Mouse (Mus musculus) limb, embryonic 14.5 days (tissue): Measurements from ENCODE around the gene Ormdl2. TPM values are rescaled to one million over a fixed set of nuclear protein-coding genes. Genes with fewer than 3 reads are reported as not detected.

Source experiments
- ATAC-seq: fragments of 200-750 bp; cut with Nextera tagmentation; 2 replicates; pipeline ENCODE4 v1.8.0; 2017; ENCODE audit warnings: low read depth, moderate number of reproducible peaks, moderate TSS enrichment; ENCODE audit not compliant: low FRiP score
- DNase-seq: peaks from one replicate; pipeline ENCODE4 v3.0.0-alpha.2; 2015; ENCODE audit warnings: low spot score
- H3K27ac ChIP-seq: fragments of 300-500 bp; sonication (generic); replicated peaks from 2 replicates; pipeline ENCODE4 v1.5.1; 2014; ENCODE audit warnings: low read depth, mild to moderate bottlenecking, low read length, moderate library complexity, mixed read lengths
- H3K27me3 ChIP-seq: fragments of 300-500 bp; sonication (generic); 2 replicates; pipeline ENCODE4 v1.6.1; 2014; ENCODE audit warnings: low read length, mixed read lengths; ENCODE audit not compliant: control insufficient read depth, insufficient read depth
- H3K36me3 ChIP-seq: fragments of 300-500 bp; sonication (generic); 2 replicates; pipeline ENCODE4 v1.6.1; 2014; ENCODE audit warnings: mild to moderate bottlenecking, low read length, moderate library complexity, mixed read lengths; ENCODE audit not compliant: control insufficient read depth, insufficient read depth
- H3K4me1 ChIP-seq: fragments of 300-500 bp; sonication (generic); 2 replicates; pipeline ENCODE4 v1.6.1; 2014; ENCODE audit warnings: antibody characterized with exemption, low read length, mixed read lengths; ENCODE audit not compliant: control insufficient read depth, insufficient read depth
- H3K4me2 ChIP-seq: fragments of 300-500 bp; sonication (generic); replicated peaks from 2 replicates; pipeline ENCODE4 v1.6.1; 2014; ENCODE audit warnings: low read depth, mild to moderate bottlenecking, low read length, moderate library complexity; ENCODE audit not compliant: severe bottlenecking
- H3K4me3 ChIP-seq: fragments of 300-500 bp; sonication (generic); replicated peaks from 2 replicates; pipeline ENCODE4 v1.5.1; 2014; ENCODE audit warnings: low read length
- H3K9ac ChIP-seq: fragments of 300-500 bp; sonication (generic); 2 replicates; pipeline ENCODE4 v1.6.1; 2014; ENCODE audit warnings: mild to moderate bottlenecking, low read depth, low read length, moderate library complexity; ENCODE audit not compliant: severe bottlenecking
- H3K9me3 ChIP-seq: fragments of 300-500 bp; sonication (generic); 2 replicates; pipeline ENCODE4 v1.6.1; 2016; ENCODE audit warnings: low read length; ENCODE audit not compliant: control insufficient read depth
- POLR2A ChIP-seq: fragments of 200-500 bp; IDR thresholded peaks from 2 replicates; pipeline ENCODE4 v1.8.0; 2012; ENCODE audit warnings: inconsistent platforms, mild to moderate bottlenecking, moderate library complexity, borderline replicate concordance; ENCODE audit not compliant: insufficient read depth, insufficient read length; ENCODE audit errors: extremely low read depth
- WGBS: fragments of 180-500 bp; shearing (Covaris S2); extraction: QIAGEN DNeasy Blood & Tissue Kit; methylation state at CpG from one replicate; pipeline ENCODE4 v1.1.7; 2014; 5-methylcytosine and 5-hydroxymethylcytosine counted together
- polyA plus RNA-seq, 2 experiments: library from polyadenylated mRNA; depleted of rRNA in 1 of 2; stranded (reverse) in 1 of 2; unstranded in 1 of 2; fragments of >200 nt; fragmentation: Nextera tagmentation in 1 of 2; extraction: Ambion mirVana in 1 of 2; gene quantifications; 2 replicates each; pipeline versions ENCODE4 v1.2.1 to v1.2.3; 2012 to 2014

Gene Ormdl2
- polyA plus RNA-seq, 2 experiments: 31.6 to 52.7 TPM

GRCm38 (mm10) chr10:128803771-128804270, 17.6 kb downstream of the Ormdl2 start, which contains the start of gene Dnajc14:
Gene Dnajc14, plus strand, starts transcription at chr10:128804062.
- no peak; the same call in 1 of the 2 replicates for ATAC-seq
- under 1% methylated on average over 14 of the region's 14 CpGs for WGBS
- H3K4me3 ChIP-seq: peak within 1 kb of the TSS; percentile 86
- peak; percentile 34 for DNase-seq
- no peaks in the 10 kb centered on the region for H3K27me3 ChIP-seq
- H3K4me1 ChIP-seq: peaks cover 37% of the 10 kb centered on the region
- H3K9ac ChIP-seq: peak within 1 kb of the TSS; percentile 81
- no peak for TF ChIP-seq POLR2A
- peaks cover 47% of the 10 kb centered on the region for H3K36me3 ChIP-seq
- H3K4me2 ChIP-seq: peak within 1 kb of the TSS; percentile 90
- peak within 1 kb of the TSS; percentile 99 for H3K27ac ChIP-seq
- H3K9me3 ChIP-seq: no peaks in the 10 kb centered on the region

GRCm38 (mm10) chr10:128803361-128803760, 18.1 kb downstream of the Ormdl2 start:
- DNase-seq: no peak
- peak overlapping the region; percentile 99 for H3K27ac ChIP-seq
- H3K9ac ChIP-seq: peak overlapping the region; percentile 81
- no peaks in the 10 kb centered on the region for H3K27me3 ChIP-seq
- peak overlapping the region; percentile 90 for H3K4me2 ChIP-seq
- WGBS: 16% methylated on average over 6 of the region's 6 CpGs
- peaks cover 46% of the 10 kb centered on the region for H3K36me3 ChIP-seq
- ATAC-seq: no peak
- no peak for TF ChIP-seq POLR2A
- H3K9me3 ChIP-seq: no peaks in the 10 kb centered on the region
- peak overlapping the region; percentile 86 for H3K4me3 ChIP-seq
- H3K4me1 ChIP-seq: peaks cover 33% of the 10 kb centered on the region

GRCm38 (mm10) chr10:128802956-128803355, 18.5 kb downstream of the Ormdl2 start:
- peak overlapping the region; percentile 86 for H3K4me3 ChIP-seq
- 0 out of 2 replicates have a peak overlapping the region, but pooled peaks have one; percentile 38 for H3K27ac ChIP-seq
- no peak overlapping the region for H3K9ac ChIP-seq
- H3K4me2 ChIP-seq: peak overlapping the region; percentile 90
- no peaks in the 10 kb centered on the region for H3K9me3 ChIP-seq
- H3K27me3 ChIP-seq: no peaks in the 10 kb centered on the region
- no peak for TF ChIP-seq POLR2A
- DNase-seq (no peak), ATAC-seq (no peak)
- H3K36me3 ChIP-seq: peaks cover 45% of the 10 kb centered on the region
- peaks cover 31% of the 10 kb centered on the region for H3K4me1 ChIP-seq
- 47% methylated on average over 4 of the region's 4 CpGs for WGBS

GRCm38 (mm10) chr10:128801981-128802495, 19.4 kb downstream of the Ormdl2 start:
- Histone ChIP-seq H3K4me2 (no peak overlapping the region), H3K4me3 (no peak overlapping the region), H3K27ac (no peak overlapping the region), H3K27me3 (no peaks in the 10 kb centered on the region), H3K36me3 (peaks cover 40% of the 10 kb centered on the region), H3K4me1 (peaks cover 22% of the 10 kb centered on the region), H3K9me3 (no peaks in the 10 kb centered on the region), H3K9ac (0 out of 2 replicates have a peak overlapping the region, but pooled peaks have one; percentile 5)
- no peak for TF ChIP-seq POLR2A
- DNase-seq: no peak
- ATAC-seq: no peak
- 85% methylated on average over 16 of the region's 16 CpGs for WGBS

- ATAC-seq (no peak), DNase-seq (no peak)
- Histone ChIP-seq H3K27ac (no peak overlapping the region), H3K36me3 (peaks cover 31% of the 10 kb centered on the region), H3K9me3 (no peaks in the 10 kb centered on the region), H3K9ac (no peak overlapping the region), H3K4me2 (no peak overlapping the region), H3K4me1 (peaks cover 11% of the 10 kb centered on the region), H3K27me3 (no peaks in the 10 kb centered on the region), H3K4me3 (no peak overlapping the region)
- WGBS: 94% methylated on average over 8 of the region's 8 CpGs
- TF ChIP-seq POLR2A: no peak
These were observed 22.8 kb downstream of the Ormdl2 start for GRCm38 (mm10) chr10:128798676-128799075.
